Mouse (Mus musculus) neutrophil, adult 5-6 weeks (primary cell): ENCODE measurements around the gene Ly6c2. TPM values are rescaled to one million over a fixed set of nuclear protein-coding genes. Genes with fewer than 3 reads are reported as not detected.
"Not testable (repeated sequence)": the region's sequence is repeated elsewhere in the genome, so short reads cannot be mapped to it uniquely, and the experiment has no call there.

ENCODE experiments used
- ATAC-seq: fragments of 151-379, 151-347 bp; 2 replicates; pipeline ENCODE4 v1.8.0; 2017; ENCODE audit warnings: mild to moderate bottlenecking, moderate TSS enrichment; ENCODE audit not compliant: insufficient number of reproducible peaks, poor library complexity, low FRiP score, severe bottlenecking; ENCODE audit errors: extremely low read depth
- total RNA-seq: library from RNA; stranded (forward); fragments of 200-1000 nt; gene quantifications from 2 replicates; pipeline ENCODE4 v1.2.3, GENCODE M21; 2017

Ly6c2 gene
- 83.9 TPM in 2 replicates for total RNA-seq

DNA sequence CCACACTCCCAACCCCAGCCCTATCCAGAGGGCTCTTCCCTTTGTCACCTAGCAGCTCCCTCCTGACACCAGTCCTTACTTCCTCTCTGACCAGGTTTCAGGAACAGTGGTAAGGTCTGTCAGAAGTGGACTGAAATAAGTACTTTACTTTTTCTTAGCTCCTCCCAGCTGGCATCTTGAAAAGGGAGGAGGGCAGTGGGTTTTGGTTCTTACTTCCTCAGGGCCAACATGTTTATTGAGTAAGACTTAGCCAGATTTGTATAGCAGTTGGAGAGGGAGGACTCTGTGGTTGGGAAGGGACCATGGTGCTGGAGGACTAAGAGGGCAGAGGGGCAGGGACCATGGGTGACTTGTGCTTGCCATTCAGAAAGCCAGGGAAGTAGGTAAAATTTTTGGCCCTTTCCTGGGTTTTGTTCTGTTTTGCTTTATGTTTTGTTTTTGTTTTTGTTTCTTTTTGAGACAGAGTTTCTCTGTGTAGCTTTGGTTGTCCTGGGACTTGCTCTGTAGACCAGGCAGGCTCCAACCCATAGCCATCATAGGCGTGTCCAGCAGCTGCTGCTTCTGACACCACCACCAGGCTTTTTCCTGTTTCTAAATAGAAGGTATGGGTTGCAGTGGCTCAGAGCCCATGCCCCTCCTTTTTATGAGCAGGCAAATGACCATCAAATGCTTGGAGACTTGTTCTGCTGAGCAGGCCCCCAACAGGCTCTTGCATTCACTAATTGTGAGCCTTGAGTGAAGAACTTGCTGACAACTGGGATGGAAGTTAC is at the start of gene Ly6c2:
Ly6c2 (minus strand) TSS at position 110 of the 770 bp plus-strand sequence.
- peak; percentile 51; the same call in 1 of the 2 replicates for ATAC-seq

DNA sequence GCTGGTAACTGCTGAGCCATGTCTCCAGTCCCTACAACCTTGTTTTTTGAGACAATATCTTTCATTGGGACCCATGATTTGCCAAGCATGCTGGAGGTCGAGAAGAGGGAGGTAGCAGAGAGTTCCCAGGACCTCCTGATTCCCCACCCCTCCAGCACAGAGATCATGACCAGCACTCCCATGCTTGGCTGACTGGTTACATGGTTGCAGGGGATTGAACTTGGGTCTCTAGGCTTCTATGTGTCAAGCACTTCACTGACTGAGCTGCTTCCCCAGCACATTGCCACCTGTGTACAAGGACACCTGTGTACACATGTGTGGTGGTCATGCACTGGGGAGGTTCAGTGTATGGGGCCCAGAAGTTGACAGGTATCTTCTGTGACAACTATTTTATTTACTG is 45.9 kb upstream of the Ly6c2 start:
- no peak for ATAC-seq

DNA sequence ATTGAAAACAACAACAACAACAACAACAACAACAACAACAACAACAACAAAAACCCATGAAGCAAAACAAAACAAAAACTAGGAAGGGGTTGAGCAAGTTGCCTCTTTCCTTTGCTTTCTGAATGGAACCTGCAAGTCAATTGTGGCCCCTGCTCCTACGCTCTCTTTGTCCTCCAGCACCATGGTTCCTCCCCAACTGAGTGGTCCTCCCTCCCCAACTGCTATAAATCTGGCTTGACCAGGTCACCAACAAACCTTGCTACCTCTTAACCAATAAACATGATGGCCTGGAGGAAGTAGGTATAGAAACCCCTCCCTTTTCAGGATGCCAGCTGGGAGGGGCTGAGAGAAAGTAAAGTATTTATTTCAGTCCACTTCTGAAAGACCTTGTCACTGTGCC is 43.2 kb upstream of the Ly6c2 start, which contains the start of gene Ly6g:
Ly6g (plus strand) TSS at position 301 of the 400 bp plus-strand sequence.
- ATAC-seq: no peak

DNA sequence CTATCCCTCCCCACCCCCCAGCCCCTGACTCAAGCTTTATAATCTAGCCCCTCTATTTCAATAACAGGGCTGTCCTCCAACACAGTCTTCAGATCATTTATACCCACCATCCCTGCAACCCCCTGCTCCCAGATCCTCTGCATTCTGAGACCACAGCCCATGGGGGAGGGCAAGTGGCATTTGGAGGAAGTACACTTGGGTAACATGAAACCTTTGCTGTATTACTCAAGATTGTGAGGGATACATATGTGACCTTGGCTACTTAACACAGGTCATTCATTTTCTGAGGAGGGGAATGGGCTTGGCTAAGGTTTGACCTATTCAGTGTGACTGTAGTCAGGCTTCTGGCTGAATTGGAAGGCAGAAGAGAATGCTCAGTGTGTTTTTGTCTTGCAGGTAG is 41.3 kb upstream of the Ly6c2 start:
- no peak for ATAC-seq

DNA sequence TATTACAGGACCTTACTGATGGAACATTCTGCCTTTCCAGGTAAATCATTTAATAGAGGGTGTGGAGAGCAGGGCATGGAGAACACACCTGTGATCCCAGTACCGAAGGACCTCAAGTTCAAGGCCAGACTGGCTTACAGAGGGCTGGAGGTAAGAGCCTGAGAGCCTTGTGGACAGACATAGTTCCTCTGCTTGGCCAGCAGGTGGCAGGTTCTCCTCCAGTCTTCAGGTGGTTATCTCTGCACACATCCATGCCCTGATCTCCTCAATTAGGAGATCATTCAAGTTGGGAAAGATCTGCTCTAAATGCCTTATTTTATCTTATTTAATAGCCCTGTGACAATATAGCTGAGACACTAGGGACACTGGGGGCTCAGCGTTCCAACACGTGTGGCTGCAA is 32.0 kb upstream of the Ly6c2 start:
- ATAC-seq: peak; percentile 66

DNA sequence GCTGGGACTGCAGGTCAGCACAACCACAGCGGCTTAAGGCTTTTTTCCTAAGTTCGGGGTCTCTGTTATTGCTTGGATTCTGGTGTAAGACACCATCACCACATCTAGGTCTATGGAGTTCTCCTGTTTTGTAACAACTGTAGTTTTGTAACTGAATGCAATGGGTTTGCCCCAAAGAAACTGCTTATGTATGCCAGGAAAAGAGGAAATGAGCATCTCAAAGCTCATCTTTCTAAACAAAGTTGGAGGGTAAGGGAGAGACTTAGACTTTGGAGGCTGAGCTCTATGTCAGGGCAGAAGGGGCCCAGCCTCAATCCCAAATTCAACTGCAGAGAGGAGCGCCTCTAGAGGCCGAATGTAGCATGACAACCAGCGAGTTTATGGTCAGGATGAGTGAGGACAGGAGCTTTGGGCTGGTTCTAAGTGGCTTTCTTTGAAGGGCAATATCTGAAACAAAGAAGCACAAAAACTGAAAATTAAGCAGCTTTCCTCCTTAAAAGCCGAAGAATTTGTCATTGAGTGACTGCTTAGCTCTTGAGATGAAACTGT is 30.1 kb upstream of the Ly6c2 start:
- peak; percentile 46; the same call in 1 of the 2 replicates for ATAC-seq

DNA sequence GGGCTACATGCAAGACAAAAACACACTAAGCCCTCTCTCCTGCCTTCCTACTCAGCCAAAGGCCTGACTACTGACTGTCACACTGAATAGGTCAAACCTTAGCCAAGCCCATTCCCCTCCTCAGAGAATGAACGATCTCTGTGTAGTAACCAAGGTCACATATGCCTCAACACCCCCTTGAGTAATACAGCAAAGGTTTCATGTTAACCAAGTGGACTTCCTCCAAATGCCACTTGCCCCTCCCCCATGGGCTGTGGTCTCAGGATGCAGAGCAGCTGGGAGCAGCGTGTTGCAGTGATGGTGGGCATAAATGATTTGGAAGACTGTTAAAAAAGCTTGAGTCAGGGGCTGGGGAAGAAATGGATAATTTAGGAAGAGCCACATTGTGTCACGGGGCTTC is 26.0 kb upstream of the Ly6c2 start:
- ATAC-seq: peak; percentile 38; the same call in 1 of the 2 replicates

DNA sequence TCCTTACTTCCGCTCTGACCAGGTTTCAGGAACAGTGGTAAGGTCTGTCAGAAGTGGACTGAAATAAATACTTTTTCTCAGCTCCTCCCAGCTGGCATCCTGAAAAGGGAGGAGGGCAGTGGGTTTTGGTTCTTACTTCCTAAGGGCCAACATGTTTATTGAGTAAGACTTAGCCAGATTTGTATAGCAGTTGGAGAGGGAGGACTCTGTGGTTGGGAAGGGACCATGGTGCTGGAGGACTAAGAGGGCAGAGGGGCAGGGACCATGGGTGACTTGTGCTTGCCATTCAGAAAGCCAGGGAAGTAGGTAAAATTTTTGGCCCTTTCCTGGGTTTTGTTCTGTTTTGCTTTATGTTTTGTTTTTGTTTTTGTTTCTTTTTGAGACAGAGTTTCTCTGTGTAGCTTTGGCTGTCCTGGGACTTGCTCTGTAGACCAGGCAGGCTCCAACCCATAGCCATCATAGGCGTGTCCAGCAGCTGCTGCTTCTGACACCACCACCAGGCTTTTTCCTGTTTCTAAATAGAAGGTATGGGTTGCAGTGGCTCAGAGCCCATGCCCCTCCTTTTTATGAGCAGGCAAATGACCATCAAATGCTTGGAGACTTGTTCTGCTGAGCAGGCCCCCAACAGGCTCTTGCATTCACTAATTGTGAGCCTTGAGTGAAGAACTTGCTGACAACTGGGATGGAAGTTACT is 23.5 kb upstream of the Ly6c2 start:
- not testable (repeated sequence) for ATAC-seq

DNA sequence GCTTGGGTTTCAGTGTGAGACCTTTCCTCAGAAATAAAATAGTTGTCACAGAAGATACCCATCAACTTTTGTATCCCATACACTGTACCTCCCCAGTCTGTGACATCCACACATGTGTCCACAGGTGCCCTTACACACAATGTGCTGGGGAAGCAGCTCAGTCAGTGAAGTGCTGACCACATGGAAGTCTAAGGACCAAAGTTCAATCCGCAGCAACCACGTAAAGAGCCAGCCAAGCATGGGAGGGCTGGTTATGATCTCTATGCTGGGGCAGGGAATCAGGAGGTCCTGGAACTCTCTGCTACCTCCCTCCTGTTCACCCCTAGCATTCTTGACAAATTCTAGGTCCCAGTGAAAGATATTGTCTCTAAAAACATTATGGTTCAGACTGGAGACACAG is 20.6 kb upstream of the Ly6c2 start:
- ATAC-seq: not testable (repeated sequence)

DNA sequence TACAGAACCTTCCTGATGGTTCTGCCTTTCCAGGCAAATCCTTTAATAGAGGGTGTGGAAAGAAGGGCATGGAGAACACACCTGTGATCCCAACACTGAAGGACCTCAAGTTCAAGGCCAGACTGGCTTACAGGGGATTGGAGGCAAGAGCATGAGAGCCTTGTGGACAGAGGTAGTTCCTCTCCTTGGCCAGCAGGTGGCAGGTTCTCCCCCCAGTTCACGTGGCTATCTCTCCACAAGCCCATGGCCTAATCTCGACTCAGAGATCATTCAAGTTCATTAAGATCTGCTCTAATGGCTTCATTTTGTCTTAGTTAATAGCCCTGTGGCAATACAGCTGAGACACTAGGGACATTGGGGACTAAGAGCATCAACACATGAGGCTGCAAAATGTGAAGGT is 8.3 kb upstream of the Ly6c2 start:
- ATAC-seq: peak; percentile 69

DNA sequence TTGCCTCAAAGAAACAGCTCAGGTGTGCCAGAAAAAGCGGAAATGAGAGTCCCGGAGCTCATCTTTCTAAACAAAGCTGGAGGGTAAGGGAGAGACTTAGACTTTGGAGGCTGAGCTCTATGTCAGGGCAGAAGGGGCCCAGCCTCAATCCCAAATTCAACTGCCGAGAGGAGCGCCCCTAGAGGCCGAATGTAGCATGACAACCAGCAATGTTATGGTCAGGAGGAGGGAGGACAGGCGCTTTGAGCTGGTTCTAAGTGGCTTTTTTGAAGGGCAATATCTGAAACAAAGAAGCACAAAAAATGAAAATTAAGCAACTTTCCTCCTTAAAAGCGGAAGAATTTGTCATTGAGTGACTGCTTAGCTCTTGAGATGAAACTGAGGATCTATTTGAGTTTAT is 7.0 kb upstream of the Ly6c2 start:
- peak; percentile 51; the same call in 1 of the 2 replicates for ATAC-seq

DNA sequence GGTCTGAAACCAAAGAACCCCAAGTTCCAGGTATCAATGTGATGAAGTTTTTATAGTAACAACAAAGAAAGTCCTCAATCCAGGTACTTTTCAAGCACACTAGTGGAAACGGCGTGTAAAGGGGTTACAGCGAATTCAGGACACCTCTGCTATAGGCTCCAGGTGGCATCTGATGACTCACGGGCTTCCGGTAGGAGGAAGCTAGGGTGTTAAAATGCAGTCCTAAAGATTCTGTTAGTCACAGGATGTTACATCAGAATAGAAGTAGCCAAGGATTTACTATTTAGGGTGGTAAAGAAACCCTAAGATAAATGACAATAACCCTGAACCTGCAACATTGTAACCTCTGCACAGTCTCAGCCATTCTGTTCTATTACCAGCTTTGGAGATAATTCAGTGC is 5.7 kb upstream of the Ly6c2 start:
- 0 out of 2 replicates have a peak, but pooled peaks have one; percentile 13 for ATAC-seq

DNA sequence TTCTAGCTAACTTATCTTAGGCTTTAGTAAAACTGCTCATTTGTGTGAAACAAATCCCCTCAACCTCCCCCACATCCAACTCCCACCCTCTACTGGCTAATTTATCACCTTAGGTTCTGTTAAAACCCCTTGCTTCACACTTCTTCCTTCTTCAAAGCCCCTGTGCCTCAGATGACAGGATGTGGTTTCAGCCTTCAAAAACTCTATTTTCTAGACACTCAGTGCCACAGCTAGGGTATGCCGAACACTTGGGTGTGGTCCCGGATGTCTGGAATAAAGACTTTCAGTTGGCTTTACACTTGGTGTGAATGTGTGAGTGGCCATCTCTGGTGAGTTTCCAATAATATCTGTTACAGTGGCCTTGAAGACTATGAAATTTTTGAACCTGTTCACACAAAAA is 4.8 kb upstream of the Ly6c2 start:
- ATAC-seq: peak; percentile 63; the same call in 1 of the 2 replicates

DNA sequence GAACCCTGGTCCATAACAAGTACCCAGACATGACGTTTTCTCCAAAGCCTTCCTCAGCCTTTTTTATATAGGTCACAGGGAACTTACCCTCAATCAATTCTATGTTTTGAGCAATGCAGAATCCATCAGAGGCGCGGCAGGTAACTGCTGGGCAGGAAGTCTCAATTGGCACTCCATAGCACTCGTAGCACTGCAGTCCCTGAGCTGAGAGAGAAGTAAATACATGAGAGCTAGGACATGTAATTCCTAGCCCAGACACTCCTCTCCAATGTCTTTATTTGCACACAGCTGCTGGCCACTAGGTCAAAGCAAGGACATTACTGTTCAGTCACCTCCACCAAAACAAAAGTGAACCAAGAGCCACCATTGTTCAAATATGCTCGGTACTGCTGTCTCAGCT is 1.3 kb downstream of the Ly6c2 start:
- ATAC-seq: not testable (repeated sequence)

DNA sequence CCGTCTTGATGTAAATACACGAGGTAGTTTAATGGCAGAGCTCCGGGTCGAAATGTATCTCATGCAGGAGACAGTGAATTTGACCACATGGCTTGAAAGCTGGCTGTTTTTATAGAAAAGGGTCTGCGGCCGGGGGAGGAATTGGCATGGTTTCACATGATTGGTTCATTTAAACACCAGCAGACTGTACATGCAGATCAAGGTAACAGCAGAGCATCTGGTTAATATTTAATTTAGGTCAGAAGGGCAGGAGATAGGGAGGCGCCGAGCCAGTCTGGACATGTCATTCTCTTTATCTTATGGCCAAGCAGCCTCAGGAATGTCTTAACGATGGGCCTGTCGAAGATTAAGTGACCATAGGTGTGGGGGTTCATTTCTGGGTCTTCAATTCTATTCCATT is 12.5 kb downstream of the Ly6c2 start:
- ATAC-seq: no peak

DNA sequence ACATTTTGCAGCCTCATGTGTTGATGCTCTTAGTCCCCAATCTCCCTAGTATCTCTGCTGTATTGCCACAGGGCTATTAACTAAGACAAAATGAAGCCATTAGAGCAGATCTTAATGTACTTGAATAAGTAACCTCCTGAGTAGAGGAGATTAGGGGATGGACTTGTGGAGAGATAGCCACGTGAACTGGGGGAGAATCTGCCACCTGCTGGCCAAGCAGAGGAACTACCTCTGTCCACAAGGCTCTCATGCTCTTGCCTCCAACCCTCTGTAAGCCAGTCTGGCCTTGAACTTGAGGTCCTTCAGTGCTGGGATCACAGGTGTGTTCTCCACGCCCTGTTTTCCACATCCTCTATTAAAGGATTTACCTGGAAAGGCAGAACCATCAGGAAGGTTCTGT is 23.7 kb downstream of the Ly6c2 start:
- ATAC-seq: not testable (repeated sequence)

DNA sequence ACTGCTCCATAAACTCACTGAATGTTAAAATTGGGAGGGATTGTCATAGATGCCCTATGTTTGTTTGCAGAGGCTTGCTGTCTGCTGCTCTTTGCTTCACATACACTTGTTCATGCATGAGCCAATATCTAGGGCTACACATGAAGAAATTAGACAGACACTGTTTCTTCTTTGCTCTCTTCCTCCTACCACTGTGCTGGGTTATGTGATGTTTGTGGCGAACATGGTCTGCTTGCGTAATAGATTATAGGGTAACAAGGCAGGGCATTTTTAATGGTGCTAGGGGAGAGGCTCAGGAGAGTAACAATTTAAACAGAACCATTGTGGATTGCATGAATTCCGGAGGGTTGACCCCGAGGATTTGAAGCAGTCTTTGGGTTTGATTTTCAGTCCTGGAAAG is 41.8 kb downstream of the Ly6c2 start:
- ATAC-seq: no peak

DNA sequence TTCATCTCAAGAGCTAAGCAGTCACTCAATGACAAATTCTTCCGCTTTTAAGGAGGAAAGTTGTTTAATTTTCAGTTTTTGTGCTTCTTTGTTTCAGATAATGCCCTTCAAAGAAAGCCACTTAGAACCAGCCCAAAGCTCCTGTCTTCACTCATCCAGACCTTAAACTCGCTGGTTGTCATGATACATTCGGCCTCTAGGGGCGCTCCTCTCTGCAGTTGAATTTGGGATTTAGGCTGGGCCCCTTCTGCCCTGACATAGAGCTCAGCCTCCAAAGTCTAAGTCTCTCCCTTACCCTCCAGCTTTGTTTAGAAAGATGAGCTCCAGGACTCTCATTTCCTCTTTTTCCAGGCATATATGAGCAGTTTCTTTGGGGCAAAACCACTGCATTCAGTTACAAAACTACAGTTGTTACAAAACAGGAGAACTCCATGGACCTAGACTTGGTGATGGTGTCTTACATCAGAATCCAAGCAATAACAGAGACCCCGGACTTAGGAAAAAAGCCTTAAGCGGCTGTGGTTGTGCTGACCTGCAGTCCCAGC is 49.7 kb downstream of the Ly6c2 start:
- 0 out of 2 replicates have a peak, but pooled peaks have one; percentile 46 for ATAC-seq

DNA sequence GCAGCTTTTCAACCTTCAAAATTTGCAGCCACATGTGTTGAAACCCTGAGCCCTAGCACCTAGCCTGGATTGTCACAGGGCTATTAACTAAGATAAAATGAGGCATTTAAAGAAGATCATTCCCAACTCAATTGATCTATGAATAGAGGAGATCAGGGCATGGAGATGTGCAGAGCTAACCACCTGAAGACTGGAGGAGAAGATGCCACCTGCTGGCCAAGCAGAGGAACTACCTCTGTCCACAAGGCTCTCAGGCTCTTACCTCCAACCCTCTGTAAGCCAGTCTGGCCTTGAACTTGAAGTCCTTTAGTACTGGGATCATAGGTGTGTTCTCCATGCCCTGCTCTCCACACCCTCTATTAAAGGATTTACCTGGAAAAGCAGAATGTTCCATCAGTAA is 51.3 kb downstream of the Ly6c2 start:
- ATAC-seq: peak; percentile 82
